Mouse (Mus musculus) cerebellum, postnatal 25 days (tissue): ENCODE measurements at regions not wholly inside any gene's neighbourhood (a gene's known extent, or its start where the extent isn't known, plus 50 kb on each side); places are given as distances from the start of the nearest gene placed in this dataset.

Source experiments
- DNase-seq, 2 experiments: peaks; one replicate each; pipeline ENCODE4 v3.0.0; 2021; ENCODE audit warnings: mixed read lengths in 2 of 2

DNA sequence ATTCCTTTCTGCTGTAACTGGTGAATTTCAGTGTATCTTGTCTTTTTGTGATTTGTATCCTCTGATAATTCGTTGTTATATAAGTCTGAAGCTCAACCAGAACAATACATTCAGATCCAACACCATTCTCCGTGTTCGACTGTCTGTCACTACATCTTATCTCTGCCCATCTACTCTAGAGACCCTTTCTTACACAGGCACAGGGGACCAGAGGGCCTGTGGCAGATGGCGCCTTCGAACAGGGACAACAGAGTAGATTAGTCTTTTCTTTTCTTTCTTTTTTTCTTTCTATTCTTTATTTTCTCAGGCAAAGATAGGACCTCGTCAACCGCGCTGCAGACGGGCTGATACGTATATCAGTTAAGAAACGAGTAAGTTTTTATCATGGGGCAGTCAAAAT is 215.3 kb downstream of the Gm21294 start:
- DNase-seq: peak in 1 of 2 experiments; percentile 0
